Mouse (Mus musculus) heart, embryonic 16.5 days (tissue): ENCODE data around the gene Twf2. TPM values are rescaled to one million over a fixed set of nuclear protein-coding genes. Genes with fewer than 3 reads are reported as not detected.

Experiments used
- ATAC-seq: fragments of 200-750 bp; cut with Nextera tagmentation; replicated peaks from 2 replicates; pipeline ENCODE4 v1.8.0; 2017; ENCODE audit warnings: moderate number of reproducible peaks; ENCODE audit not compliant: insufficient read depth, low FRiP score; ENCODE audit errors: extremely low read depth
- H3K27ac ChIP-seq: fragments of 300-500 bp; sonication (generic); 2 replicates; pipeline ENCODE4 v1.5.1; 2014; ENCODE audit warnings: mild to moderate bottlenecking, low read length, control low read depth, moderate library complexity
- H3K27me3 ChIP-seq: fragments of 300-500 bp; sonication (generic); 2 replicates; pipeline ENCODE4 v1.6.1; 2014; ENCODE audit warnings: low read length, mixed read lengths; ENCODE audit not compliant: control insufficient read depth, insufficient read depth
- H3K36me3 ChIP-seq: fragments of 300-500 bp; sonication (generic); 2 replicates; pipeline ENCODE4 v1.6.1; 2014; ENCODE audit not compliant: control insufficient read depth, insufficient read depth
- H3K4me1 ChIP-seq: fragments of 300-500 bp; sonication (generic); 2 replicates; pipeline ENCODE4 v1.6.1; 2014; ENCODE audit warnings: low read length, mixed read lengths; ENCODE audit not compliant: control insufficient read depth, insufficient read depth
- H3K4me2 ChIP-seq: fragments of 300-500 bp; sonication (generic); 2 replicates; pipeline ENCODE4 v1.6.1; 2014; ENCODE audit warnings: low read depth, mild to moderate bottlenecking, control low read depth, low read length
- H3K4me3 ChIP-seq: fragments of 300-500 bp; sonication (generic); 2 replicates; pipeline ENCODE4 v1.5.1; 2014; ENCODE audit warnings: mild to moderate bottlenecking, control low read depth, low read length
- H3K9ac ChIP-seq: fragments of 300-500 bp; sonication (generic); 2 replicates; pipeline ENCODE4 v1.6.1; 2014; ENCODE audit warnings: low read length, control low read depth
- H3K9me3 ChIP-seq: fragments of 300-500 bp; sonication (generic); replicated peaks from 2 replicates; pipeline ENCODE4 v1.6.1; 2016; ENCODE audit warnings: low read length; ENCODE audit not compliant: control insufficient read depth
- WGBS: fragments of 180-500 bp; shearing (Covaris S2); extraction: QIAGEN DNeasy Blood & Tissue Kit; methylation state at CpG from one replicate; pipeline ENCODE4 v1.1.7; 2014; 5-methylcytosine and 5-hydroxymethylcytosine counted together
- microRNA counts: library from miRNA; unstranded; fragments of <30 nt; microRNA quantifications from one replicate; lab custom pipeline; 2016
- microRNA-seq: library from miRNA; unstranded; fragments of <30 nt; microRNA quantifications from one replicate; pipeline ENCODE4, GENCODE M21; 2017
- polyA plus RNA-seq: library from polyadenylated mRNA; unstranded; fragments of >200 nt; fragmentation: Nextera tagmentation; extraction: Ambion mirVana; gene quantifications from 2 replicates; pipeline ENCODE4 v1.2.1, GENCODE M21; 2015

The Twf2 gene
- polyA plus RNA-seq, 1 experiment from 2014 or later = 61.6 TPM

- no peaks in the 10 kb centered on the region for H3K36me3 ChIP-seq
- no peaks in the 10 kb centered on the region for H3K9me3 ChIP-seq
- WGBS = 69% methylated on average over 2 of the region's 2 CpGs
- H3K27ac ChIP-seq = no peak overlapping the region
- H3K4me2 ChIP-seq = no peak overlapping the region
- ATAC-seq = no peak
- H3K4me1 ChIP-seq = no peaks in the 10 kb centered on the region
- no peaks in the 10 kb centered on the region for H3K27me3 ChIP-seq
- no peak overlapping the region for H3K9ac ChIP-seq
- H3K4me3 ChIP-seq = no peak overlapping the region
Observed at GRCm38 (mm10) chr9:106254001-106254400, 51.1 kb downstream of the Twf2 start.

- Histone ChIP-seq H3K4me3 (no peak overlapping the region), H3K27ac (no peak overlapping the region), H3K4me1 (no peaks in the 10 kb centered on the region), H3K27me3 (no peaks in the 10 kb centered on the region), H3K9ac (no peak overlapping the region), H3K36me3 (no peaks in the 10 kb centered on the region), H3K9me3 (no peaks in the 10 kb centered on the region), H3K4me2 (no peak overlapping the region)
- WGBS = 63% methylated on average over 4 of the region's 4 CpGs
- no peak for ATAC-seq
Observed at GRCm38 (mm10) chr9:106258412-106258811, 55.5 kb downstream of the Twf2 start.

- no peak for ATAC-seq
- no peak overlapping the region for H3K27ac ChIP-seq
Observed at GRCm38 (mm10) chr9:106258990-106259389, 56.1 kb downstream of the Twf2 start.

GRCm38 (mm10) chr9:106261058-106261457 is 58.1 kb downstream of the Twf2 start:
- Histone ChIP-seq H3K4me1 (no peaks in the 10 kb centered on the region), H3K9ac (no peak overlapping the region), H3K27me3 (no peaks in the 10 kb centered on the region), H3K4me2 (no peak overlapping the region), H3K36me3 (no peaks in the 10 kb centered on the region), H3K27ac (no peak overlapping the region), H3K9me3 (no peaks in the 10 kb centered on the region), H3K4me3 (no peak overlapping the region)
- no peak for ATAC-seq
- 81% methylated on average over 6 of the region's 6 CpGs for WGBS

More at GRCm38 (mm10) chr9:106258990-106259389, 56.1 kb downstream of the Twf2 start:
- Histone ChIP-seq H3K4me3 (no peak overlapping the region), H3K9ac (no peak overlapping the region), H3K9me3 (no peaks in the 10 kb centered on the region), H3K4me2 (no peak overlapping the region), H3K4me1 (no peaks in the 10 kb centered on the region), H3K36me3 (no peaks in the 10 kb centered on the region), H3K27me3 (no peaks in the 10 kb centered on the region)
- 56% methylated on average over 5 of the region's 5 CpGs for WGBS

GRCm38 (mm10) chr9:106261491-106261890 is 58.6 kb downstream of the Twf2 start:
- Histone ChIP-seq H3K36me3 (no peaks in the 10 kb centered on the region), H3K27ac (no peak overlapping the region), H3K4me1 (no peaks in the 10 kb centered on the region), H3K27me3 (no peaks in the 10 kb centered on the region), H3K9ac (no peak overlapping the region), H3K4me2 (no peak overlapping the region), H3K4me3 (no peak overlapping the region), H3K9me3 (no peaks in the 10 kb centered on the region)
- 68% methylated on average over 3 of the region's 3 CpGs for WGBS
- ATAC-seq = no peak

GRCm38 (mm10) chr9:106262075-106262474 is 59.2 kb downstream of the Twf2 start:
- no peak overlapping the region for H3K9ac ChIP-seq
- H3K9me3 ChIP-seq = no peaks in the 10 kb centered on the region
- no peak for ATAC-seq
- H3K27ac ChIP-seq = no peak overlapping the region
- no peaks in the 10 kb centered on the region for H3K27me3 ChIP-seq
- H3K4me1 ChIP-seq = no peaks in the 10 kb centered on the region
- no peak overlapping the region for H3K4me3 ChIP-seq
- 76% methylated on average over 3 of the region's 3 CpGs for WGBS
- H3K4me2 ChIP-seq = no peak overlapping the region
- H3K36me3 ChIP-seq = no peaks in the 10 kb centered on the region

GRCm38 (mm10) chr9:106263381-106263924 is 60.5 kb downstream of the Twf2 start:
- no peaks in the 10 kb centered on the region for H3K4me1 ChIP-seq
- H3K27ac ChIP-seq = no peak overlapping the region
- no peak overlapping the region for H3K4me3 ChIP-seq
- WGBS = 76% methylated on average over 9 of the region's 9 CpGs
- ATAC-seq = no peak
- no peak overlapping the region for H3K4me2 ChIP-seq
- H3K27me3 ChIP-seq = no peaks in the 10 kb centered on the region
- H3K9me3 ChIP-seq = no peaks in the 10 kb centered on the region
- no peak overlapping the region for H3K9ac ChIP-seq
- no peaks in the 10 kb centered on the region for H3K36me3 ChIP-seq

MicroRNA genes within 50 kb of the gene (microRNA counts, 519-probe panel; counts per million panel counts)
- microRNA mmu-let-7g (lab: Ali Mortazavi, UCI) = 4,512 counts per million, percentile 98 among the panel's probes with 10 or more counts

Small RNA genes within 50 kb of the gene (microRNA-seq; reads per million reads assigned to microRNA genes)
- gene Mir135a-1 (2.0 reads per million, percentile 4 among the genes with 10 or more reads in this experiment), gene Mirlet7g (69,586 reads per million, percentile 99 among the genes with 10 or more reads in this experiment)

Other genes with a start within 250 kb of the Twf2 start
- gene Col6a5, start 242.5 kb upstream of the Twf2 start, polyA plus RNA-seq = 0.21 and 0.38 TPM in 2 replicates
- 0.20 and 0.32 TPM in 2 replicates for gene Col6a4, start 106.3 kb upstream of the Twf2 start, polyA plus RNA-seq
- 1.2 TPM in 2 replicates for gene Glyctk, start 45.0 kb upstream of the Twf2 start, polyA plus RNA-seq
- 17.6 and 18.2 TPM in 2 replicates for gene Wdr82, start 32.2 kb upstream of the Twf2 start, polyA plus RNA-seq
- gene Ppm1m, start 3.4 kb upstream of the Twf2 start, polyA plus RNA-seq = 25.0 and 27.7 TPM in 2 replicates
- gene Tlr9, start 19.5 kb downstream of the Twf2 start, polyA plus RNA-seq = 0.05 and 0.09 TPM in 2 replicates
- gene Alas1, start 45.5 kb downstream of the Twf2 start, polyA plus RNA-seq = 217 and 223 TPM in 2 replicates
- 29.3 and 30.6 TPM in 2 replicates for gene Poc1a, start 78.0 kb downstream of the Twf2 start, polyA plus RNA-seq
- gene Dusp7, start 165.5 kb downstream of the Twf2 start, polyA plus RNA-seq = 7.9 and 10.2 TPM in 2 replicates
- gene Rpl29, start 226.3 kb downstream of the Twf2 start, polyA plus RNA-seq = 476 and 565 TPM in 2 replicates
- gene Acy1, start 235.2 kb downstream of the Twf2 start, polyA plus RNA-seq = 27.5 and 27.8 TPM in 2 replicates
- 10.0 and 10.7 TPM in 2 replicates for gene Abhd14b, start 244.4 kb downstream of the Twf2 start, polyA plus RNA-seq
- gene Abhd14a, start 244.6 kb downstream of the Twf2 start, polyA plus RNA-seq = 60.5 and 61.0 TPM in 2 replicates